Mouse (Mus musculus) heart, postnatal 36 days (tissue): ENCODE measurements at regions not wholly inside any gene's neighbourhood (a gene's known extent, or its start where the extent isn't known, plus 50 kb on each side); places are given as distances from the start of the nearest gene placed in this dataset.

Experiments used
- DNase-seq, 2 experiments: peaks; one replicate each; pipeline ENCODE4 v3.0.0; 2021 to 2022
- intact Hi-C: fragments of 180-260 bp; cut with DNase I; formaldehyde crosslinking; loops from one replicate; pipeline ENCODE4 v1.15.1; 2025

- intact Hi-C loops: no loop called here
- DNase-seq: no peak
Measured at GRCm38 (mm10) chr1:91611281-91611680, 70.9 kb downstream of the Asb1 start.

- DNase-seq: no peak
- intact Hi-C loops: no loop called here
Measured at GRCm38 (mm10) chr1:91611694-91612093, 71.3 kb downstream of the Asb1 start.

GRCm38 (mm10) chr1:91612912-91613311 is 72.6 kb downstream of the Asb1 start:
- no peak for DNase-seq
- intact Hi-C loops: no loop called here

- no peak for DNase-seq
- intact Hi-C loops: no loop called here
Measured at GRCm38 (mm10) chr1:91615396-91615795, 75.1 kb downstream of the Asb1 start.

DNA sequence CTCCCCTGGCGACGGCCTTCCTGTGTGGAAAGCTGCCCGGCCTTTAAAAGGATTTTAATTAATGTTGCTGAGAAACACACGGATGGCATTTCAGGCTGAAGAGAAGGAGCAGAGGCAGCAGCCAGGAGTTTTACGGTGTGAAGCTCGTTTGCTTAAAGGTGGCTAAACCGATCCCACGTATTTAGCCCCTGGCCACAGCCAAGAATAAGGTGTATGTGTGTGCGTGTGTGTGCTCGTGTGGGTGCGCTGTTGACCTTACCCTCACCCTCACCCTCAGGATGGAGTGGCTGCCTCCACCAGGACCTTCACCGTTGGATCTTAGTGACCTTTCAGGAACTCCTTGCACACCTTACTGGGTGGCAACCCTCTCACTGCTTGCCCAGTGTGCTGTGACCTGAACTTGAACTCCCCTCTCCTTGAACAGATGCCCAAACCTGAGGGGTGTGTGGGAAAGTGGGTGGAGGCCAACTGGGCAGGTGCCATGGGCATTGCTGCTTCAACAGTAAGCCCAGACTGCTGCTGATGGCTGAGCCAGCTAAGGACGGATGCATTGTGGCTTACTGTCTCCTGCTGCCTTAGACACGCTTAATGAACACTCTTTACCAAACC is 78.3 kb downstream of the Asb1 start:
- intact Hi-C loops: no loop called here
- DNase-seq: no peak

DNA sequence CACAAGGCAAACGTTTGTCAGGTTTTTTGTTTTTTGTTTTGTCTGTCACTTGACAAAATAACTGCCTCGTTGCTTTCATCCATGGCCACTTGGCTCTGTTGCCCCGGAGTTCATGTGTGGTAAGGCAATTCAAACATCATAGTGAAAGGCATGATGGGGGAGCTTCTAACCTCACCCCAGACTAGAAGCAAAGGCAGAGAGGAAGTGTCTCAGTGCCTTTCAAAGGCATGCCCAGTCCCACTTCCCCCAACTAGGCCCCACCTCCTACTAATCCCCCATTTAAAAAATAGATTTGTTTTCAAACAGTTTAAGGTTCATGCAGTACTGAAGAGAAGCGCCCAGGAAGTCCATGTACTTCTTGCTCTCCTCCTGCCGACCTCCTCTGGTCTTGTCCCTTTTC is 80.8 kb downstream of the Asb1 start:
- no peak for DNase-seq
- intact Hi-C loops: no loop called here

DNA sequence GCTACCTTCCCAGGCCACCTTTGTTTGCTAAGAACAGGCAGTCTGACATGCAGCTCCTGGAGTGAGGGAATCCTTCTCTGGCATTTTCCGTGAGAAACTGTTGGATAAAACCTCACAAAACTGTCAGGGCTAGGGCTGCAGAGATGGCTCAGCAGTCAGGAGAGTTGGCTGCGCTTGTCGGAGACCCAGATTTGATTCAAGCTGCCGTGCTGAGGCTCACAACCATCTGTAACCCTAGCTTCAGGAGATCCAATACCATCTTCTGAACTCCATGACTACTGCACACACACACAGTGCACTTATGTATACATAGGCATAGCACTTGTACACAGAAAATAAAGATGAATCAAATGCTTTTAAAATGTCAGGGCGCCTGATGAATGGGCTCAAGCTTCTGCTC is 82.5 kb downstream of the Asb1 start:
- no peak for DNase-seq
- intact Hi-C loops: no loop called here

DNA sequence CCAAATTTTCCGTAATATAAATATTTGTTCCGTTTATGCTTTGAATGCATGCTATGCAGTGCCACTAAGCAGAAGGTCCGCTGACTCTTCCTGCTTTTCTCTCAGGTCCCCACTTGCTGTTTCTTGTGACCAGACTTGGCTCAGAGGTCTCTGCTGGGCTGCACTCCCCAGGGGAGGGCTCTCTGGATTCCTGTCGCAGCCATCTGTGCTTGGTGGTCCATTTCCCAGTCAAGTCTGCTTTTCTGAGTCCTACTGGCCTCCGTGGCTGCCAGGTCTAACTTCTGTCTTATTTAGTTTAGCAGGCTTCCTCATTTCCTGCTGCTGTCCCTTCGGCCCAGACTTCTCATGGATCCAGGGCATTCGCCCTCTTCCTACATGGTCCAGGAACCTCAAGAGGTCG is 83.7 kb downstream of the Asb1 start:
- intact Hi-C loops: no loop called here
- no peak for DNase-seq

DNA sequence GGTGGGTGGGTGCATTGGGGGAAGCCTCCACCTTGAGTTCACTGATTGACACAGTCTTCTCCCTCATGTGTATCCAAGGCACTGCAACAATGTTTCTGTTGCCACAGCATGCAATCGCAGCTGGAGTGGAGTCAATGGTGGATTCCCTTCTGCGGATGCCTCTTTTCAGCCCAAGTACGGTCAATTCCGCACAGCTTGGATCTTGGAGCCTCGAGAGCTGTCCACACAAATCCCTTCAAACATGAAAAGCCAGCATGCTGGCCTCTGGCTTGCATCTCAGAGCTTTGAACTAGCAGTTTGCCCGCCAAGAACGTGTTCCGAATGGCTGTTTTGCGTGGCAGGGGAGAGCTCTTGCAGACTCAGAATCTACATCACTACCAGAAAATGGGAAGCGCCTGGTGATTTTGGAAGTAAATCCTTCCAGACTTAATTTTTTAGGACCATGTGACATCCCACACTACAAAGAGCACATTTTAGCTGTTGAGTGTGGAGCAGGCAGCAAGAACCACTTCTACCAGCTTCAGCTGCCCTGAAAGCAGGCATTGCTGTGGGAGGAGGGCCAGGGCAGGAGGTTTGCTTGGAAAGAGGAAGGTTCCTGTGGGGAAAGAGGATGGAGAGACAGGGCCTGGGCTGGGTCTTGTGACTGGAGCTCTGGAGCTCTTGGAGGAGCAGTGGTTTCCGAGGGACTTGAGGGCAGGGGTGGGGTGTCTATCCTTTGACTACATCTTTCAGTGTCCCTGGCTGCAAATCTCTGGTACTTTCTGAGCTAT is 84.4 kb downstream of the Asb1 start:
- intact Hi-C loops: no loop called here
- no peak for DNase-seq

GRCm38 (mm10) chr1:91626090-91626489 is 85.7 kb downstream of the Asb1 start:
- intact Hi-C loops: no loop called here
- DNase-seq: no peak

GRCm38 (mm10) chr1:91630206-91630605 is 89.9 kb downstream of the Asb1 start:
- no peak for DNase-seq
- intact Hi-C loops: no loop called here

DNA sequence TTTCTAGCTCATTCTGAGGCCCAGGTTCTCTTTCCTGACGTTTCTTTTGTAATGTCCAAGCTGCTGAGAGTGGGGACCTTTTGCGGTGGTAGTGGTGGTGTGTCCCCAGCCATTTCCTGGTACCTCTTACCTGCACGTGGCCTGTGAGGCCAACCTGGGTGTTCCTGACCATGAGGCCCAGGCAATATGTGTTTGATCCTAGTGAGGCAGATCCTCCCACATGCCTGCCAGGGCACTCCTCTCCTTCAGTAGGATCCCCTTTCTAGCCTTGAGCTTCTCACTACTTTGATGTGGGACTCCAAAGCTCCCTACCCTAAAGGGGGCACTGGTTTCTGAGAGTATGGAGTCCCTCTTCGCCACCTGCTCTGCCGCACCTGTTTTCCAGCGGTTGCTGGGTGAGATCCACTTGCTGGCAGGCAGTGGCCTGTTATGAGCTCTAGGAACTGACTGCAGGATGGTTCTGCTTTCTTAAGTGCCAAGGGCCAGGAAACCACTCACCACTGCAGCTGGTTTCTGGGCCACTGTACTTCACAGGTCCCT is 90.6 kb downstream of the Asb1 start:
- no peak for DNase-seq
- intact Hi-C loops: no loop called here

GRCm38 (mm10) chr1:91632906-91633493 is 92.7 kb downstream of the Asb1 start:
- intact Hi-C loops: no loop called here
- DNase-seq: no peak

GRCm38 (mm10) chr1:91636571-91636970 is 96.2 kb downstream of the Asb1 start:
- DNase-seq: no peak
- intact Hi-C loops: no loop called here

GRCm38 (mm10) chr1:91640551-91640950 is 100.2 kb downstream of the Asb1 start:
- DNase-seq: no peak
- intact Hi-C loops: no loop called here

DNA sequence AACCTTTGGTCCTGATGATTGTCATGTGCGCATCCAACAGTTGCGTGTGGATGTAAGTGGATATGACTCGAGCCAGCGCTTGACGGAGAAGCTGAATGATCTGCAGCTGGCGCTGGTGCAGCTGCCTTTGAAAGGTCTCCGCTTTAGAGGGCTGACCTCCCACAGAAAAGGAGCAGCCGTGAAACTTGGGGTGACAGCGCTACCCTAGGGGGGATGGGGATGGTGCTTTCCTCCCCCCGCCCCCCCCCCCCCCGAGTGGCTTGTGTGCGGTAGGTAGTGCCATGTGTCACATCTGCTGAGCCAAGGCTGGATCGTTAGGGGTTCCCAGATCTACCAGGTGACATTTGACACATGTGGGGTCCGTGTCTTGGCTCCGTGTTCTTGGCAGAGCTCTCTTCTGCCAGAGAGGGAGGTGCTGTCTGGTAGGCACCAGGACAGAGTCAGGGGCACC is 118.7 kb downstream of the Asb1 start:
- intact Hi-C loops: no loop called here
- no peak for DNase-seq

GRCm38 (mm10) chr1:91659486-91659885 is 119.1 kb downstream of the Asb1 start:
- intact Hi-C loops: no loop called here

GRCm38 (mm10) chr1:91663289-91663688 is 122.9 kb downstream of the Asb1 start:
- intact Hi-C loops: no loop called here
- DNase-seq: no peak

More at GRCm38 (mm10) chr1:91659486-91659885, 119.1 kb downstream of the Asb1 start:
- DNase-seq: no peak

GRCm38 (mm10) chr1:91664622-91665021 is 124.3 kb downstream of the Asb1 start:
- no peak for DNase-seq
- intact Hi-C loops: no loop called here

DNA sequence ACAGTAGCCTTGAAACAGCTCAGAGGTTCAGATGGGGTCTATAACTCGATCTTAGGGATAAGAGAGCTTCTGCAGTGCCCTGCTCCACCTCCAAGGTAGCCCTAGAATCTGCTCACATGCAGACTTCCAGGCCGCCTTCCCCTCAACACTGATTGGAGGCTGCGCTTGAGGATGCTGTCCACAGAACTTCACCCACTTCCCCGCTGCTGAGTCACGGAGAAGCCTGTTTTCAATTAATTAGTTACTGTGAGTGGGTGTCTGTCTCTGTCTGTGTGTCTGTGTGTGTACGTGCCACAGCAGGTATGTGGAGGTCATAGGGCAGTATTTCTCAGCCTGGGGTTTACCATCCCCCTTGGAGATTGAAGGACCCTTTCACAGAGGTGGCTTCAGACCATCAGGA is 128.2 kb downstream of the Asb1 start:
- no peak for DNase-seq
- intact Hi-C loops: no loop called here

- DNase-seq: no peak
- intact Hi-C loops: no loop called here
Measured at GRCm38 (mm10) chr1:91670980-91671379, 130.3 kb upstream of the Twist2 start.
